Mouse (Mus musculus) heart, postnatal 14 days (tissue): Measurements from ENCODE around the gene Macrod2. TPM values are rescaled to one million over a fixed set of nuclear protein-coding genes. Genes with fewer than 3 reads are reported as not detected.

ENCODE experiments used
- DNase-seq, 2 experiments: peaks; one replicate each; pipeline ENCODE4 v3.0.0; 2021 to 2022
- intact Hi-C: fragments of 180-260 bp; cut with DNase I; formaldehyde crosslinking; loops from one replicate; pipeline ENCODE4 v1.15.1; 2025
- total RNA-seq, 2 experiments: library from RNA; stranded (reverse); gene quantifications; 2 replicates each; pipeline ENCODE4 v1.2.3; 2021

Macrod2 gene
- total RNA-seq, 2 experiments from 2014 or later, result 9.9 to 10.1 TPM

- DNase-seq, result no peak
- intact Hi-C loops, result no loop called here
These were observed 472.0 kb downstream of the Macrod2 start for GRCm38 (mm10) chr2:140867116-140867515.

DNA sequence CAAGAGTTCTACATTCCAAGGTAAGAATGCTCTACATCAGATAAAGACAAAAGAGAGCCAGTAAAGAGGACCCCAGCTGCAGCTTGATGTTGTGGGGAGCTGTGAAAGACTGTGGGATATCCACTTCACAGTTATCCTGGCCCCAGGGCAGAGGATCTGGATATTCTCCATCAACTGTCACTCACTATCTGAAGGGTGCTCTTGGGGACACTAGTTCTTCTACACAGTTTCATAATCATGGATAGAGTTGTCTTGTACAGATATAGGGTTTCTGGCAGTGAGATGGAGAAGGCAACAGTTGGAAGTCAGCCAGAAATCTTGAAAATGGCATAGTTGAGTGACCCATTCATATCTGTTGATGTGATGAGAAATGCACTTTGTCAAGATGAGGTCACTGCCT, 490.1 kb downstream of the Macrod2 start:
- intact Hi-C loops, result no loop called here
- no peak for DNase-seq

DNA sequence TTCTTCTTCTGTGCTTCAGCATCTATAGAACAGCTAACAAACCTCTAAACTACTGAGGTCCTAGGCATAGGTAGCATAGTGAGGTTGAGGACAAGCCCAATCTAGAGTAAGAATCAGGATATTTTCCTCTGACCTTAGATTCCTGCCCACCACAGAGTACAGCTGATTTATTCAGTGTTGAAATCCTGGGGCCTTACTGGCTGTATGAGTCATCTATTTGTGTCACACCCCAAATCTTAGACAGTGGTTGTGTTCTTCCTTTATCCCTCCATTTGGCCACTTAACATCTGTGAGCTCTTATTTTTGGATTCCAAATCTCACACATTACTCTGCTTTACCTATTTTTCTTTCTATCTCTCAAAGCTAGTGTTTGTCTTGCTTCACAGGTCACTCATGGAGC, 495.6 kb downstream of the Macrod2 start:
- no peak for DNase-seq
- intact Hi-C loops, result no loop called here

- DNase-seq, result no peak
- intact Hi-C loops, result no loop called here
These were observed 501.4 kb downstream of the Macrod2 start for GRCm38 (mm10) chr2:140896396-140897082.

- no peak for DNase-seq
- intact Hi-C loops, result no loop called here
These were observed 503.4 kb downstream of the Macrod2 start for GRCm38 (mm10) chr2:140898408-140898985.

DNA sequence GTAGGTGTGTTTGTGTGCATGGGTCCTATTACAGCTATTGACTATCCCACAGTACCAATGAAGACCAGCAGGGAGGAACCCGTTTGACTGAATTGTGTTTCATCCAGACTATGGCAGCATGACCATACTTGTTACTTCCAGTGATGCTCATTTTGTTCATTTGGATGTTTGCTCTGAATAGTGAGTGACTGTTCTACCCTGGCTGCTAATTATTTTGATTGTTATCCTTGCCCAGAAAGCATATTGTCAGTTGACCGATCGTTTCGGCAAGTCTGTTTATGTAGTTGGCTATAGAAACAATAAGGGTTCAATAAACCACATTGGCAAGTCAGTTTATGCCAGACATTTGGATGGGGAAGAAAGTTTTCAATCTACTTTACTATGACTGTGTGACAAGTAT, 510.2 kb downstream of the Macrod2 start:
- DNase-seq, result no peak
- intact Hi-C loops, result no loop called here

- intact Hi-C loops, result no loop called here
These were observed 511.0 kb downstream of the Macrod2 start for GRCm38 (mm10) chr2:140906123-140906522.

GRCm38 (mm10) chr2:140911463-140911862, 516.4 kb downstream of the Macrod2 start:
- intact Hi-C loops, result no loop called here
- no peak for DNase-seq

More at GRCm38 (mm10) chr2:140906123-140906522, 511.0 kb downstream of the Macrod2 start:
- no peak for DNase-seq

DNA sequence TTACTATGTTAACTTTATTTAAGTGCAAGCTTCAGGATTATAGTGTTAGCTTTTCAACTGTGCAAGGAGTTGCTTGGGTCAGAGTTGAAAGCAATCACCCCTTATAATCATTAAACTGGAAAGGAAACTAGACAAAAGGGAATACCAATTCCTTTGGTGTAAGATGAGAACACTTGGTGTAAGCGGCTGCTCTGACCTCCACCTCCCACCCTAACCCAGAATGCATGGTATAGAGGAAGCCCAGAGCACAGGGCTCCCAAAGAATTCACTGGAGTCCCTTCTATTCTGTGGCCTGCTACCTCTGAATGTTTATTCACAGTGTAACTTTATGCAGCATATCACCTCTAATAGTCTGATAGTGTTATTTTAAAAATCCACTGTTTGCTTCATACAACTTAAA, 517.1 kb downstream of the Macrod2 start:
- DNase-seq, result no peak
- intact Hi-C loops, result no loop called here

GRCm38 (mm10) chr2:140912931-140913330, 517.8 kb downstream of the Macrod2 start:
- intact Hi-C loops, result no loop called here
- no peak for DNase-seq

GRCm38 (mm10) chr2:140913679-140914412, 518.7 kb downstream of the Macrod2 start:
- intact Hi-C loops, result no loop called here
- DNase-seq, result no peak

DNA sequence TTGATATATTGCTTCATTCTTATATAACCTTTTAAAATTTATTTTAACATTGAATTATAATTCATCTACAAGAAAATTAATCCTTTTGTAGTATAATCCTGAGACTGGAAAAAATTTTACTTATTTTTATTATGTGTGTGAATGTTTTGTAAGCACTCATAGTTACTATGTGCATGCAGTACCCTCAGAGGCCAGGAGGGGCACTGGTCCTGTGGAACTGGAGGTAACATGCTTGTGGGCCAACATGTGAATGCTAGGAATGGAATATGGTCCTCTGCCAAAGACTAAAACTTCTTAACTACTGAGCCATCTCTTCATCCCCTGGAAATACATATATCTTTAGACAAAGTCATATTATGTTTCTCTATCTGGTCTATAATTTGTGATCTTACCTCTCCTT, 531.8 kb downstream of the Macrod2 start:
- intact Hi-C loops, result no loop called here
- DNase-seq, result no peak

DNA sequence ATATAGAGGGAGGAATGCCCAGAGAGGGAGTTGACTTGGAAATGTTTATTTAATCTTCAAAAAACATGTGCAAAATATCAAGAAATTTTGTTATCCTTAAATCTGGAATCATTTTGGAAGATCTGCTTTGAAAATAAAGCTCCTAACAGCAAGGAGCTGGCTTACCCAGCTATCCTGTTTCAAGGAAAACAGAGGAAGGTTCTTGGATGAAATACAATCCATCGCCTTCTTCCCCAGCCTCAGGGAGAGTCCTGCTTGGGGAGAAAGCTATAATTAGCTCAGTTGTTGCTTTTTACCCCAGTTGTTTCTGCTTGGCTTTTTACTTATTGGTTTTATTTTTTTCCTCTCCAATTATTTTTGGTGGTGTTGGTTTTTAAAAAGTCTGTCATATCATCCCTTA, 539.4 kb downstream of the Macrod2 start:
- intact Hi-C loops, result no loop called here

GRCm38 (mm10) chr2:140949461-140949860, 554.4 kb downstream of the Macrod2 start:
- intact Hi-C loops, result no loop called here
- no peak for DNase-seq

More for the DNA sequence above, 539.4 kb downstream of the Macrod2 start:
- DNase-seq, result no peak

GRCm38 (mm10) chr2:140959246-140959645, 564.1 kb downstream of the Macrod2 start:
- intact Hi-C loops, result no loop called here
- no peak for DNase-seq

- DNase-seq, result no peak
- intact Hi-C loops, result no loop called here
These were observed 575.1 kb downstream of the Macrod2 start for GRCm38 (mm10) chr2:140970181-140970580.

DNA sequence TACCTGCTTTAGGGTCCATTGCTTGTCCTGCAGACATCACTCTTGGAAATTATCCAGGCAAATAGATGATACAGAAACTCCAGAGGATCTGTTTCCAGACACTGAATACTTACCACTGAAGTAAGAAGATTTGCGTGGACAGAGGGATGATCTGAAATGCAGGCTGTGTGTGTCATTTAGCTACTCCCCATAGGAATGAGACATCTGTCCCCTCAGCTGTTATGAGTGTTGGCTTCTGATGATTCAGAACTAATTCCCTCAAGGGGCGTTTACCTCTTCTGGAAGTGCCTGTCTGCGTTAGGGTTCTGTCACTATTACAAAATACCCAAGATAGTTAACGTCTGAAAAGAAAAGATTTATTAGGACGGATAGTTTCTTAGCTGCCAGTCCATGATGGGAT, 576.7 kb downstream of the Macrod2 start:
- DNase-seq, result no peak
- intact Hi-C loops, result no loop called here

- DNase-seq, result no peak
- intact Hi-C loops, result no loop called here
These were observed 590.7 kb downstream of the Macrod2 start for GRCm38 (mm10) chr2:140985670-140986372.

GRCm38 (mm10) chr2:141003846-141004245, 608.7 kb downstream of the Macrod2 start:
- no peak for DNase-seq
- intact Hi-C loops, result no loop called here

- intact Hi-C loops, result no loop called here
These were observed 609.2 kb downstream of the Macrod2 start for GRCm38 (mm10) chr2:141004326-141004725.

DNA sequence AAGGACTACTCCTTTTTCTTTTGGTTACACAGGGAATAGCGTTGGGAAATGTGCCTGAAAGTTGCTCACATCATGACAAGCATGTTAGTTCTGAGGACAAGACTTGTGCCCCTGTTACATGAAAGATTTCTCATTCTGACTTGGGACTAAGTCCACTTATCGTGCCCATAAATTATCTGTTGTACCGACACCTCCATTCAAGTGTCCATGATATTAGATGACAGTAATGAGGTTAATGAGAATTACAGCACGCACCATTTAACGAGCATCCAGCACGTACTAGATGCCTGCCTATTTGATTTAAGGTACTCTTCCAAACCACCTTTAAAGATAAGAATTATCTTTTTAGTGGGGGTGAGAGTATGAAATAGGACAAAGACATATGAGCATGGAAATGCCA, 610.5 kb downstream of the Macrod2 start:
- no peak for DNase-seq
- intact Hi-C loops, result no loop called here

More at GRCm38 (mm10) chr2:141004326-141004725, 609.2 kb downstream of the Macrod2 start:
- no peak for DNase-seq
